Mouse (Mus musculus): Measurements from ENCODE around the gene Ctdspl. TPM values are rescaled to one million over a fixed set of nuclear protein-coding genes. Genes with fewer than 3 reads are reported as not detected.

Gene Ctdspl
- polyA plus RNA-seq, 1 experiment from 2014 or later: 9.0 TPM

DNA sequence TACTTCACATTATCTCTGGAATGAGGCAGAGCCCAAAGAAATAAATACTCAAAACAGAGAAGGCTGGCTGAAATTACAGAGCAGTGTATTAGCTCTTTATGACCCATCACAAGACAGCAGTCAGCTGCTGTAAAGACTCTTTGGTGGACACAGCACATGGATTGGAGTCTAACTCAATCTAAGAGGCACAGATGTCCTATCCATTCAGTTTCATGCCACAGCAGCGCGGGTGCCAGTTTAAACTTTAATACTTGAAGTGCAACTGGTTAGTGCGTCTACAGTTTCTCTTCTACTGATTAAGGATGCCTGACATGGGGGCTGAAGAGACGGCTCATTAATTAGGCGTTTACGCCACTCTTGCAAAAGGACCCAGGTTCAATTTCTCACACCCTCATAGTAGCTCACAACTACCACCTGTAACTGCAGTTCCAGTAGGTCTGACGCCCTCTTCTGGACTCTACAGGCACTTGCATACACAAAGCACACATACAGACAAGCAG, 99.6 kb downstream of the Ctdspl start:
- Histone ChIP-seq H3K4me2 (ENCODE audit: low read depth, low read length, severe bottlenecking) (no peak overlapping the region), H3K4me1 (replicated peaks; ENCODE audit: control insufficient read depth, insufficient read depth, low read length) (no peaks in the 10 kb centered on the region), H3K27ac (ENCODE audit: low read depth, low read length) (no peak overlapping the region), H3K4me3 (ENCODE audit: low read depth, low read length) (no peak overlapping the region), H3K27me3 (ENCODE audit: control insufficient read depth, insufficient read depth, low read length) (no peaks in the 10 kb centered on the region), H3K9me3 (ENCODE audit: control insufficient read depth, low read length) (no peaks in the 10 kb centered on the region), H3K36me3 (ENCODE audit: control insufficient read depth, insufficient read depth, low read length) (no peaks in the 10 kb centered on the region), H3K9ac (ENCODE audit: low read length) (no peak overlapping the region)
- no peak for DNase-seq (ENCODE audit: low spot score)
- WGBS: 88% methylated on average over 7 of the region's 7 CpGs
- ATAC-seq (replicated peaks; ENCODE audit: low FRiP score): no peak

DNA sequence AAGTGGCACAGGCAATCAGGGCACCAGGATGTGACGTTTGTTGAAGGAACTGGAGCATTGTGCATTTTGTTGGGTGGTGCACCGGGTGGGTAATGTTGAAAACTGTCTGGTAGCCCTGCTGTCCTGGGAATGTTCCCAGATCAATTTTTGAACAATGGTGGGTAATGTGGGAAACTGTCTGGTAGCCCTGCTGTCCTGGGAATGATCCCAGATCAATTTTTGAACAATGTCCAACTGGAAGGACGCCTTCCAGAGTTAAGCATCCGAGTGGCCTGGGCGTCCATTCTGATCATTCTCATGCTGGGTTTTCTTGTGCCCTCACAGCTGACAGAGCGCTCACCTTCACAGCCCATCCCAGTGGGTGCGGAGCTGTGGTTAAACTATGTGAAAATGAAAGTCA, 101.1 kb downstream of the Ctdspl start:
- H3K27ac ChIP-seq (ENCODE audit: low read depth, low read length): no peak overlapping the region
- H3K9me3 ChIP-seq (ENCODE audit: control insufficient read depth, low read length): no peaks in the 10 kb centered on the region
- no peaks in the 10 kb centered on the region for H3K36me3 ChIP-seq (ENCODE audit: control insufficient read depth, insufficient read depth, low read length)
- no peak overlapping the region for H3K4me2 ChIP-seq (ENCODE audit: low read depth, low read length, severe bottlenecking)
- DNase-seq (ENCODE audit: low spot score): no peak
- H3K9ac ChIP-seq (ENCODE audit: low read length): no peak overlapping the region
- H3K27me3 ChIP-seq (ENCODE audit: control insufficient read depth, insufficient read depth, low read length): no peaks in the 10 kb centered on the region
- peaks cover 5% of the 10 kb centered on the region; the same call in 1 of the 2 replicates for H3K4me1 ChIP-seq (replicated peaks; ENCODE audit: control insufficient read depth, insufficient read depth, low read length)
- WGBS: 92% methylated on average over 7 of the region's 7 CpGs
- H3K4me3 ChIP-seq (ENCODE audit: low read depth, low read length): no peak overlapping the region
- ATAC-seq (replicated peaks; ENCODE audit: low FRiP score): no peak

DNA sequence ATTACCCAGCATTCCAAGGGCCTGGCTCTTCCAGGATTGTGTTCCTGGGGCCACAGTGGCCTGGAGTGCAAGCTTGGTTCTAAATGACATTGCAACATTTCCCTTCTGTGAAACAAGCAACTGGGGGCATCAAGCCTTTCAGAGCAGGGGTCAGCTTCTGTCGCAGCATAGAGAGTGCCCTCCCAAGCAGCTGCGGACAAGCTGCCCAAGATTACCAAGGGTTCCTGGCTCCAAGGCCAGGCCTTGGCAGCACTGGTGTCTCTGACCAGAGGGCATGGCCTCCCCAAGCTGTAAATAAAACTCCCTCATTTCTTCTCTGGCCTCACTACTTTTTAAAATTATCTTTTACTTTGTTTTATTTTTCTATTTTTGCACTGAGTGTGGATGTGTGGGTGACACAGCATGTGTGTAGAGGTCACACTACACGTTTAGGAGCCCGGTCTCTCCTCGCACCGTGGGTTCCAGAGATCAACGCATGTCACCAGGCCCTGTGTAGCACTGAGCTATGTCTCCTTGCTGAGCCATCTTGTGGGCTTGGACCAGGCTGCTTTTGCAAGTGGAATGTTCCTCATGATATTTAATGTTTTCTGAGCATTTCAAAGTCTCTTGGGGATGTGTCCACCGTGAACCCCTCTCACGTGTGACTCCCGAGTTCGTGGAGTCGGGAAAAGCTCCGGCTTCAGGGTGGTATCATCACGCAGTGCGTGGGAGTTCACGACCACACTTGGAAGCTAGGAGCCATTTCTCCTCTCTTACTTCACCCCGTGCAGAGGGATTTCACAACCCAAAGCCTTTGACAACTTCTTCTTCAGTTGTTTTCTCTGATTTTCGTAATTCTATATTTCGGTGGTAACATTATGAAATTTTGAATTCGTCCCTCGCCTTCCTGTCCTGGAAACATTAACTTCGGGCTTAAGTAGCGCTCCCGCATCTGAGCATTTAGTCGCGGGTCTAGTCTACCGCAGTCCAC, 102.3 kb downstream of the Ctdspl start:
- H3K4me2 ChIP-seq (ENCODE audit: low read depth, low read length, severe bottlenecking): no peak overlapping the region
- 93% methylated on average over 27 of the region's 27 CpGs for WGBS
- H3K4me3 ChIP-seq (ENCODE audit: low read depth, low read length): no peak overlapping the region
- H3K27ac ChIP-seq (ENCODE audit: low read depth, low read length): no peak overlapping the region
- no peaks in the 10 kb centered on the region for H3K9me3 ChIP-seq (ENCODE audit: control insufficient read depth, low read length)
- H3K27me3 ChIP-seq (ENCODE audit: control insufficient read depth, insufficient read depth, low read length): no peaks in the 10 kb centered on the region
- H3K36me3 ChIP-seq (ENCODE audit: control insufficient read depth, insufficient read depth, low read length): no peaks in the 10 kb centered on the region
- ATAC-seq (replicated peaks; ENCODE audit: low FRiP score): no peak
- H3K9ac ChIP-seq (ENCODE audit: low read length): no peak overlapping the region
- peaks cover 16% of the 10 kb centered on the region for H3K4me1 ChIP-seq (replicated peaks; ENCODE audit: control insufficient read depth, insufficient read depth, low read length)
- no peak for DNase-seq (ENCODE audit: low spot score)

DNA sequence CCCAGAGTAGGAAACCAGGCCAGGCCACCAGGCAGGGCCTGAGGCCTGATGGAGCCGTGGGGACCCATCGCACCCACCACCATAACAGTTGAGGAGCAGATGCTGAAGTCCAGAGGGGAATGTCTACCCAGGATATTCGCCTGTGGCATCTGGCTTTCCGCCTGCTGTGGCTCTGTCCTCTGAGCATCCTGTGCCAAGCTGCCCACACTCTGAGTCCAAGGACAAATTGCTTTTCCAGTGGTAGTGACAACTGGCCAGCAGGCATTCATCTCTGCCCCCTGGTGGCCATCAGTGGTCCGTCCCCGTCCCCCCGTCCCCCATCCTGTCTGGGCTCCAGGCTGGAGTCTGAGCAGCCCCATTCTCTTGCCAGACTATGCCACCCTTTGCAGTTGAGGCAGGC, 103.3 kb downstream of the Ctdspl start:
- ATAC-seq (replicated peaks; ENCODE audit: low FRiP score) (no peak), DNase-seq (ENCODE audit: low spot score) (peak; percentile 79)
- H3K27ac ChIP-seq (ENCODE audit: low read depth, low read length): no peak overlapping the region
- no peak overlapping the region for H3K9ac ChIP-seq (ENCODE audit: low read length)
- 55% methylated on average over 7 of the region's 7 CpGs for WGBS
- no peak overlapping the region for H3K4me2 ChIP-seq (ENCODE audit: low read depth, low read length, severe bottlenecking)
- H3K4me1 ChIP-seq (replicated peaks; ENCODE audit: control insufficient read depth, insufficient read depth, low read length): peaks cover 20% of the 10 kb centered on the region
- H3K36me3 ChIP-seq (ENCODE audit: control insufficient read depth, insufficient read depth, low read length): no peaks in the 10 kb centered on the region
- H3K27me3 ChIP-seq (ENCODE audit: control insufficient read depth, insufficient read depth, low read length): no peaks in the 10 kb centered on the region
- H3K4me3 ChIP-seq (ENCODE audit: low read depth, low read length): no peak overlapping the region
- no peaks in the 10 kb centered on the region for H3K9me3 ChIP-seq (ENCODE audit: control insufficient read depth, low read length)

DNA sequence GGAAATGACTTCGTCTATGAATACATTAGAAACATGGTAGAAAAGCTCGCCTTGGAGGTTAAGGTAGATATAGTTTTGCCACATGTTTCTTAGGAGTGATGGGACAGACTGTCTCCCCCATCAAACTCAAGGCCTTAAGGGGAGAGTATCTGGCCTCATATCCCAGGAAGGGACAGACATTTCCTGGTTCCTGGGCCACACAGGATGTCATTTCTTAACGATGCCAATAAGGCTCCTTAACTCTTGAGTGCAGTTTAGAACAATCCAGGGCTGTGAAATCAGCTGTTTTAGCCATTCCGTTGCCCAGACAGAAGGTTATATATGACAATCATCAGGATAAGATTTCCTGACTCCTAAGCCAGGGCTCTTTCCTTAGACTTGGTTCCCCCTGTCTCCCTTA, 104.8 kb downstream of the Ctdspl start:
- Histone ChIP-seq H3K4me3 (ENCODE audit: low read depth, low read length) (no peak overlapping the region), H3K9ac (ENCODE audit: low read length) (no peak overlapping the region), H3K4me1 (replicated peaks; ENCODE audit: control insufficient read depth, insufficient read depth, low read length) (peaks cover 20% of the 10 kb centered on the region), H3K27ac (ENCODE audit: low read depth, low read length) (no peak overlapping the region), H3K4me2 (ENCODE audit: low read depth, low read length, severe bottlenecking) (no peak overlapping the region), H3K9me3 (ENCODE audit: control insufficient read depth, low read length) (no peaks in the 10 kb centered on the region), H3K36me3 (ENCODE audit: control insufficient read depth, insufficient read depth, low read length) (no peaks in the 10 kb centered on the region), H3K27me3 (ENCODE audit: control insufficient read depth, insufficient read depth, low read length) (no peaks in the 10 kb centered on the region)
- WGBS: 90% methylated on average over 4 of the region's 4 CpGs
- DNase-seq (ENCODE audit: low spot score): no peak
- no peak for ATAC-seq (replicated peaks; ENCODE audit: low FRiP score)

DNA sequence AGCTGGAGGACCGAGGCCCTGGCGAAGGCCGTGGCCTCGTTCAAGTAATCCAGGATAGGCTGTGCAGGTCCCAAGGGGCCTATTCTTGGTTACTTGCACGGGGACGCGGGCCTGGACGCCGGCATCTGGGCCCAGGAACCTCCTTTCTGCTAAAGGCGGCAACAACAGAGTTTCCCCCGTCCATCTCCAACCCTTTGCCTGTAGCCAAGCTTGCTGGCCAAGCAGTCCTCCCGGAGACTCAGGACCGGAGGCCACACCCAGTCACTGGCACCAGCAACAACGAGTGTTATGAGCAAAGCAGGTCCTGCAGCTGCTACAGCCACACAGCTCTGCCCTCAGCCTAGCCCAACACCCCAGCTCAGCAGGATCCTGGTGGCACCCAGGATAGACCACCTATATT, 105.5 kb downstream of the Ctdspl start:
- 88% methylated on average over 14 of the region's 14 CpGs for WGBS
- Histone ChIP-seq H3K4me3 (ENCODE audit: low read depth, low read length) (no peak overlapping the region), H3K36me3 (ENCODE audit: control insufficient read depth, insufficient read depth, low read length) (no peaks in the 10 kb centered on the region), H3K27me3 (ENCODE audit: control insufficient read depth, insufficient read depth, low read length) (no peaks in the 10 kb centered on the region), H3K4me1 (replicated peaks; ENCODE audit: control insufficient read depth, insufficient read depth, low read length) (peaks cover 20% of the 10 kb centered on the region), H3K9me3 (ENCODE audit: control insufficient read depth, low read length) (no peaks in the 10 kb centered on the region), H3K4me2 (ENCODE audit: low read depth, low read length, severe bottlenecking) (no peak overlapping the region), H3K27ac (ENCODE audit: low read depth, low read length) (no peak overlapping the region), H3K9ac (ENCODE audit: low read length) (no peak overlapping the region)
- DNase-seq (ENCODE audit: low spot score): no peak
- ATAC-seq (replicated peaks; ENCODE audit: low FRiP score): no peak

DNA sequence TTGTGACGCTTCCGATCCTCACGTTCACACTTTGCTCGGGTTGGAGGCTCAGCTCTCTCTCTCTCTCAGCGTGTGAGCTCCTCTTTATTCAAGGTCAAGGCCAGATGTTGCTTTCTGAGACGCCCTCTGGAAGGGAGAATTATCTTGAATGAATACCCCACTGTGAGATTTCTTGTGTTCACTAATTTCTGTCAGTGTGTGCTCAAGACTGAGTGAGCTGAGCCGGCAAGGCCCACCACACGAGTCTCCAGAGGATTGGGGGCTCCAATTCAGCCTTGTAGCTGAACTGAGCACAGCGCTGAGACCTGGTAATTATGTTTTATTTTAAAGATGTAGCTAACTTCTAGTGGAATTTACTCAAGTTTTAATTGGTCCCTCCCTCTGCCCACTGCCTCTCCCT, 106.3 kb downstream of the Ctdspl start:
- no peak overlapping the region for H3K4me2 ChIP-seq (ENCODE audit: low read depth, low read length, severe bottlenecking)
- H3K27me3 ChIP-seq (ENCODE audit: control insufficient read depth, insufficient read depth, low read length): no peaks in the 10 kb centered on the region
- no peaks in the 10 kb centered on the region for H3K9me3 ChIP-seq (ENCODE audit: control insufficient read depth, low read length)
- H3K4me1 ChIP-seq (replicated peaks; ENCODE audit: control insufficient read depth, insufficient read depth, low read length): peaks cover 20% of the 10 kb centered on the region
- ATAC-seq (replicated peaks; ENCODE audit: low FRiP score) (no peak), DNase-seq (ENCODE audit: low spot score) (no peak)
- no peak overlapping the region for H3K4me3 ChIP-seq (ENCODE audit: low read depth, low read length)
- no peaks in the 10 kb centered on the region for H3K36me3 ChIP-seq (ENCODE audit: control insufficient read depth, insufficient read depth, low read length)
- WGBS: 34% methylated on average over 9 of the region's 9 CpGs
- peak overlapping the region; percentile 50; the same call in 1 of the 2 replicates for H3K27ac ChIP-seq (ENCODE audit: low read depth, low read length)
- no peak overlapping the region; the same call in 1 of the 2 replicates for H3K9ac ChIP-seq (ENCODE audit: low read length)

DNA sequence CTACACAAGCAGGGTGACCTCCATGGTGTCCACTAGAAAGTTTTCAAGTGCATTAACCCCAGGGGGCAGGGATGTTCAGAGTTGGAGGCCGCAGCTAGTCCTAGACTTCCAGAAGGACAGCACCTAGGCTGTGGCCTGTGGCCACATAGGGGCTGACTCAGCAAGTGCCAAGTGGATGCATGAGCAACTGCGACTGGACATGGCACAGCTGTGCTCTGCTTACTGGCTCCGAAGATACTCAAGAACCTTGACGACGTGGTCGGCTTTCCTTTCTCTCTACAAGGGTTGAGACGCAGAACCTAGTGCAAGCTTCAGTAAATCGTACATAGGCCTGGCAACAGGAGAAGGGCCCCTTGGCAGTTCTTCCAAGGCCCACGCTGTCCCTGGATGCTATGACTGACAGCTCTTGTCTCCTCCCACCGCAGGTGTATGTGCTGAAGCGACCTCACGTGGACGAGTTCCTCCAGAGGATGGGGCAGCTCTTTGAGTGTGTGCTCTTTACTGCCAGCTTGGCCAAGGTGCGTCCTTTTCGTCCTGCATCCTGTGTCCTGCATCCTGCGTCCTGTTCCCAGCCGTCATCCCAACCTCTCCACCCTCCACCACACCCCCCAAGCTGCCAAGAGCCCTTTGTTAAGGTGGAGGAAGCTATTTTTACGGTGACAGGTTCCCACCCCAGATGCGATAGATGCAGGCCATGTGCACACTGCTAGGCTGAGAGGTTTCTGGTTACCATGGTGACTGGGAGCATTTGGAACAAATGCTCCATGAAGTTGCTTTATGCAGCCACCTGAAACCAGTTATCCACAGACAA, 107.1 kb downstream of the Ctdspl start:
- Histone ChIP-seq H3K4me3 (ENCODE audit: low read depth, low read length) (no peak overlapping the region), H3K9ac (ENCODE audit: low read length) (peak overlapping the region; percentile 27), H3K9me3 (ENCODE audit: control insufficient read depth, low read length) (no peaks in the 10 kb centered on the region), H3K4me2 (ENCODE audit: low read depth, low read length, severe bottlenecking) (no peak overlapping the region), H3K27ac (ENCODE audit: low read depth, low read length) (no peak overlapping the region), H3K4me1 (replicated peaks; ENCODE audit: control insufficient read depth, insufficient read depth, low read length) (peaks cover 20% of the 10 kb centered on the region), H3K36me3 (ENCODE audit: control insufficient read depth, insufficient read depth, low read length) (no peaks in the 10 kb centered on the region), H3K27me3 (ENCODE audit: control insufficient read depth, insufficient read depth, low read length) (no peaks in the 10 kb centered on the region)
- peak; percentile 47 for ATAC-seq (replicated peaks; ENCODE audit: low FRiP score)
- WGBS: 74% methylated on average over 19 of the region's 19 CpGs
- DNase-seq (ENCODE audit: low spot score): no peak
